Mouse (Mus musculus) olfactory bulb, adult 2 months (tissue): ENCODE measurements around the gene Lrrc75b.

Experiments used
- CTCF ChIP-seq: fragments of 200-500 bp; IDR thresholded peaks from 2 replicates; pipeline ENCODE4 v1.5.1; 2012; ENCODE audit warnings: low read depth, mild to moderate bottlenecking, low read length, moderate library complexity; ENCODE audit not compliant: insufficient read depth
- POLR2A ChIP-seq: fragments of 200-500 bp; IDR thresholded peaks from 2 replicates; pipeline ENCODE4 v1.6.1; 2012; ENCODE audit warnings: mild to moderate bottlenecking, low read depth, low read length, moderate library complexity; ENCODE audit not compliant: insufficient read depth

- TF ChIP-seq CTCF, result no peak
- no peak for TF ChIP-seq POLR2A
These were observed 40.1 kb upstream of the Lrrc75b start for GRCm38 (mm10) chr10:75600189-75600730.
